ENCODE assay signal across 8 mouse cellular contexts in the genomic region with DNA sequence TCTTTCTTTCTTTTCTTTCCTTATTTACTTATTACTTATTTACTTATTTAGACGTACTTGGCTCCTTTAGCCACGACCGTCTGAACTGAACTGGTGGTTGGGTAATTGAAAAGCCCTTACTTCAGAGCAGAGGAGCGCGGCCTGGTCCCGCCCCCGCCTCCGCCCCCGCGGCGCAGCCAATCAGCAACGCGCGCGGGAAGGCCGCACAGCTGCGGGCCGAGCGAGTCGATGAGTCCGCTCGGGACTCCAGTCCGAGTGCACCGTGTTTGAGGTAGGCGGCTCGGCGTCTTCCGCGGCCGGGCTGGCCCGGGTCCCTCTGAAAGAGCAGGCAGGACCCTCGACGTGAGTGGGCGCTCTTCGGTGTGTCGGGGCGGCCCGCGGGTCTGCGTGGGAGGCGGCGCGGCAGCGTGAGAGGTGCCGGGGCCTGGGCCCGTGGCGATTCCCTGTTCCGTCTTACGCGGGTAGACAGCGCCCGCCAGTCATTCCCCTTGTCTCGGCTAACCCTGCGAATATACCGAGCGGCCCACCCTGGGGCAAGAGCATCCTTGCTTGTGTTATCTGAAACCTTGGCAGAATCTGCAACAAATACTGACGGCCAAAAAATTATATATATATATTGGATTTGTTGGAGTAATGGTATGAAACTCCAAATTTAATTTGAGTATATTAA. TPM values are rescaled to one million over a fixed set of nuclear protein-coding genes. Genes with fewer than 3 reads are reported as not detected.
DNase-seq lines count a peak whose midpoint lies in the region; ATAC-seq lines count a peak whose summit lies in the region.

Gene Clcc1, plus strand, starts transcription at position 204 of the 670 bp plus-strand sequence.

- no peaks in the 10 kb centered on the region for H3K9me3 ChIP-seq in hindbrain, embryonic 15.5 days

- peaks cover 18% of the 10 kb centered on the region for H3K4me1 ChIP-seq in hindbrain, embryonic 15.5 days (replicated peaks)

- DNase-seq in T-cell, adult 2 months (ENCODE audit: low spot score), result peak; percentile 96
- peak; percentile 94 to 96 for DNase-seq in cerebellum, postnatal 36 days
- peak; percentile 93 to 97 for DNase-seq in frontal cortex, postnatal 36 days (ENCODE audit: low spot score in 2 of 2)
- DNase-seq in left cerebral cortex, adult 11 months (ENCODE audit: low spot score), result peak; percentile 91
- DNase-seq in lung, postnatal 4 days, result peak; percentile 98
- peak; percentile 83 for DNase-seq in retina, postnatal 7 days (ENCODE audit: low read depth, low spot score)
- DNase-seq in urinary bladder, adult 2 months (ENCODE audit: low spot score), result peak; percentile 97

- H3K9ac ChIP-seq in hindbrain, embryonic 15.5 days, result peak within 1 kb of the TSS; percentile 94

- no peaks in the 10 kb centered on the region for H3K36me3 ChIP-seq in hindbrain, embryonic 15.5 days

- H3K27ac ChIP-seq in hindbrain, embryonic 15.5 days (replicated peaks), result peak within 1 kb of the TSS; percentile 94

- H3K27me3 ChIP-seq in hindbrain, embryonic 15.5 days, result no peaks in the 10 kb centered on the region

- H3K4me2 ChIP-seq in hindbrain, embryonic 15.5 days, result peak within 1 kb of the TSS; percentile 67

- peak within 1 kb of the TSS; percentile 98 for H3K4me3 ChIP-seq in hindbrain, embryonic 15.5 days

- ATAC-seq in hindbrain, embryonic 15.5 days (ENCODE audit: low FRiP score, low read depth), result peak; percentile 97

- WGBS in hindbrain, embryonic 15.5 days, result under 1% methylated on average over 57 of the region's 57 CpGs

RNA-seq across cellular contexts. Expression of gene Clcc1, which starts in this region (rescaled TPM):
- polyA plus RNA-seq in hindbrain, embryonic 15.5 days (2015; fragmentation: Nextera tagmentation; extraction: Ambion mirVana), result 36.5 and 42.0 TPM in 2 replicates
- 63.0 and 79.4 TPM in 2 replicates for polyA plus RNA-seq in urinary bladder, adult 2 months (2012; rRNA removed)

Comparison
In these comparisons a context has a peak if more than half of its experiments do, and no peak if none do; other contexts are left out.
1. Peak in every context shown above with its lines: DNase-seq, ATAC-seq, H3K4me3 ChIP-seq and H3K27ac ChIP-seq.